Mouse (Mus musculus): ENCODE results near the gene Rad9b. TPM values are rescaled to one million over a fixed set of nuclear protein-coding genes. Genes with fewer than 3 reads are reported as not detected.

The Rad9b gene
- polyA plus RNA-seq, 1 experiment from 2014 or later, result 2.6 TPM

GRCm38 (mm10) chr5:122371591-122372191 lies 17.7 kb upstream of the Rad9b start, which contains the start of gene Gpn3:
TSS of gene Gpn3 (plus strand) at chr5:122371876.
- peaks cover 41% of the 10 kb centered on the region for H3K36me3 ChIP-seq (replicated peaks)
- peaks cover 27% of the 10 kb centered on the region for H3K4me1 ChIP-seq (replicated peaks)
- peak within 1 kb of the TSS; percentile 82 for H3K9ac ChIP-seq
- H3K4me3 ChIP-seq (replicated peaks), result peak within 1 kb of the TSS; percentile 90
- H3K9me3 ChIP-seq (replicated peaks), result no peaks in the 10 kb centered on the region
- H3K27ac ChIP-seq (replicated peaks), result peak within 1 kb of the TSS; percentile 97
- under 1% methylated on average over 40 of the region's 46 CpGs for WGBS (ENCODE audit: insufficient replicate concordance)
- no peaks in the 10 kb centered on the region for H3K27me3 ChIP-seq
- peak; percentile 55 for ATAC-seq (ENCODE audit: insufficient read depth)
- H3K4me2 ChIP-seq, result peak within 1 kb of the TSS; percentile 86

- Histone ChIP-seq H3K9me3 (replicated peaks) (no peaks in the 10 kb centered on the region), H3K27ac (replicated peaks) (peak overlapping the region; percentile 82), H3K36me3 (replicated peaks) (no peaks in the 10 kb centered on the region; the same call in 1 of the 2 replicates), H3K4me3 (replicated peaks) (peak overlapping the region; percentile 95), H3K4me2 (peak overlapping the region; percentile 94), H3K9ac (peak overlapping the region; percentile 90), H3K4me1 (replicated peaks) (peaks cover 20% of the 10 kb centered on the region), H3K27me3 (no peaks in the 10 kb centered on the region)
- peak; percentile 45 for ATAC-seq (ENCODE audit: insufficient read depth)
- under 1% methylated on average over 54 of the region's 57 CpGs for WGBS (ENCODE audit: insufficient replicate concordance)
Observed at GRCm38 (mm10) chr5:122354492-122355067, 547 bp upstream of the Rad9b start.

- WGBS (ENCODE audit: insufficient replicate concordance), result 72% methylated on average over 4 of the region's 4 CpGs
- ATAC-seq (ENCODE audit: insufficient read depth), result no peak
Observed at GRCm38 (mm10) chr5:122345777-122346176, 8.3 kb downstream of the Rad9b start.

GRCm38 (mm10) chr5:122344260-122344659 lies 9.8 kb downstream of the Rad9b start:
- H3K4me3 ChIP-seq (replicated peaks), result no peak overlapping the region
- 5% methylated on average over 5 of the region's 5 CpGs for WGBS (ENCODE audit: insufficient replicate concordance)
- no peak overlapping the region for H3K4me2 ChIP-seq
- H3K36me3 ChIP-seq (replicated peaks), result no peaks in the 10 kb centered on the region
- H3K4me1 ChIP-seq (replicated peaks), result no peaks in the 10 kb centered on the region
- H3K9me3 ChIP-seq (replicated peaks), result no peaks in the 10 kb centered on the region
- H3K9ac ChIP-seq, result no peak overlapping the region
- no peak overlapping the region for H3K27ac ChIP-seq (replicated peaks)
- H3K27me3 ChIP-seq, result no peaks in the 10 kb centered on the region
- no peak; the same call in 1 of the 2 replicates for ATAC-seq (ENCODE audit: insufficient read depth)

More at GRCm38 (mm10) chr5:122345777-122346176, 8.3 kb downstream of the Rad9b start:
- no peak overlapping the region for H3K4me2 ChIP-seq
- no peak overlapping the region for H3K4me3 ChIP-seq (replicated peaks)
- no peaks in the 10 kb centered on the region for H3K9me3 ChIP-seq (replicated peaks)
- no peak overlapping the region for H3K27ac ChIP-seq (replicated peaks)
- no peaks in the 10 kb centered on the region for H3K27me3 ChIP-seq
- H3K36me3 ChIP-seq (replicated peaks), result no peaks in the 10 kb centered on the region
- no peak overlapping the region for H3K9ac ChIP-seq
- no peaks in the 10 kb centered on the region for H3K4me1 ChIP-seq (replicated peaks)

GRCm38 (mm10) chr5:122343768-122344167 lies 10.3 kb downstream of the Rad9b start:
- no peak overlapping the region for H3K4me3 ChIP-seq (replicated peaks)
- 36% methylated on average over 7 of the region's 7 CpGs for WGBS (ENCODE audit: insufficient replicate concordance)
- ATAC-seq (ENCODE audit: insufficient read depth), result no peak
- H3K4me2 ChIP-seq, result no peak overlapping the region
- no peaks in the 10 kb centered on the region for H3K4me1 ChIP-seq (replicated peaks)
- H3K9me3 ChIP-seq (replicated peaks), result no peaks in the 10 kb centered on the region
- H3K9ac ChIP-seq, result no peak overlapping the region; the same call in 1 of the 2 replicates
- H3K36me3 ChIP-seq (replicated peaks), result no peaks in the 10 kb centered on the region
- no peak overlapping the region for H3K27ac ChIP-seq (replicated peaks)
- no peaks in the 10 kb centered on the region for H3K27me3 ChIP-seq

- Histone ChIP-seq H3K27me3 (no peaks in the 10 kb centered on the region), H3K9me3 (replicated peaks) (no peaks in the 10 kb centered on the region), H3K4me3 (replicated peaks) (no peak overlapping the region), H3K9ac (no peak overlapping the region), H3K4me2 (no peak overlapping the region), H3K27ac (replicated peaks) (no peak overlapping the region), H3K36me3 (replicated peaks) (no peaks in the 10 kb centered on the region), H3K4me1 (replicated peaks) (no peaks in the 10 kb centered on the region)
- no peak for ATAC-seq (ENCODE audit: insufficient read depth)
- 19% methylated on average over 1 of the region's 1 CpGs for WGBS (ENCODE audit: insufficient replicate concordance)
Observed at GRCm38 (mm10) chr5:122342874-122343273, 11.2 kb downstream of the Rad9b start.

GRCm38 (mm10) chr5:122336554-122337294 lies 17.3 kb downstream of the Rad9b start:
- Histone ChIP-seq H3K36me3 (replicated peaks) (no peaks in the 10 kb centered on the region), H3K9me3 (replicated peaks) (no peaks in the 10 kb centered on the region), H3K27me3 (no peaks in the 10 kb centered on the region), H3K4me1 (replicated peaks) (no peaks in the 10 kb centered on the region), H3K9ac (no peak overlapping the region), H3K4me3 (replicated peaks) (no peak overlapping the region), H3K4me2 (no peak overlapping the region), H3K27ac (replicated peaks) (no peak overlapping the region)
- WGBS (ENCODE audit: insufficient replicate concordance), result 69% methylated on average over 7 of the region's 7 CpGs
- no peak for ATAC-seq (ENCODE audit: insufficient read depth)

GRCm38 (mm10) chr5:122334682-122335081 lies 19.4 kb downstream of the Rad9b start:
- ATAC-seq (ENCODE audit: insufficient read depth), result no peak
- Histone ChIP-seq H3K36me3 (replicated peaks) (no peaks in the 10 kb centered on the region), H3K9ac (no peak overlapping the region), H3K27ac (replicated peaks) (no peak overlapping the region), H3K4me3 (replicated peaks) (no peak overlapping the region), H3K27me3 (no peaks in the 10 kb centered on the region), H3K9me3 (replicated peaks) (no peaks in the 10 kb centered on the region), H3K4me1 (replicated peaks) (no peaks in the 10 kb centered on the region), H3K4me2 (no peak overlapping the region)
- WGBS (ENCODE audit: insufficient replicate concordance), result 51% methylated on average over 3 of the region's 3 CpGs

GRCm38 (mm10) chr5:122330269-122330668 lies 23.8 kb downstream of the Rad9b start:
- Histone ChIP-seq H3K4me2 (no peak overlapping the region), H3K4me3 (replicated peaks) (no peak overlapping the region), H3K27me3 (no peaks in the 10 kb centered on the region), H3K9ac (no peak overlapping the region), H3K4me1 (replicated peaks) (no peaks in the 10 kb centered on the region), H3K27ac (replicated peaks) (no peak overlapping the region), H3K9me3 (replicated peaks) (no peaks in the 10 kb centered on the region), H3K36me3 (replicated peaks) (peaks cover 5% of the 10 kb centered on the region; the same call in 1 of the 2 replicates)
- 62% methylated on average over 4 of the region's 4 CpGs for WGBS (ENCODE audit: insufficient replicate concordance)
- ATAC-seq (ENCODE audit: insufficient read depth), result no peak

- H3K4me2 ChIP-seq, result no peak overlapping the region
- H3K27ac ChIP-seq (replicated peaks), result no peak overlapping the region
- no peak for ATAC-seq (ENCODE audit: insufficient read depth)
- no peak overlapping the region for H3K4me3 ChIP-seq (replicated peaks)
- WGBS (ENCODE audit: insufficient replicate concordance), result 78% methylated on average over 3 of the region's 3 CpGs
- H3K36me3 ChIP-seq (replicated peaks), result peaks cover 24% of the 10 kb centered on the region
- H3K9me3 ChIP-seq (replicated peaks), result no peaks in the 10 kb centered on the region
- no peak overlapping the region for H3K9ac ChIP-seq
- H3K4me1 ChIP-seq (replicated peaks), result no peaks in the 10 kb centered on the region
- no peaks in the 10 kb centered on the region for H3K27me3 ChIP-seq
Observed at GRCm38 (mm10) chr5:122327283-122327682, 26.8 kb downstream of the Rad9b start.

GRCm38 (mm10) chr5:122325477-122325876 lies 28.6 kb downstream of the Rad9b start:
- no peak overlapping the region for H3K9ac ChIP-seq
- no peak for ATAC-seq (ENCODE audit: insufficient read depth)

More at GRCm38 (mm10) chr5:122325477-122325876, 28.6 kb downstream of the Rad9b start:
- Histone ChIP-seq H3K4me1 (replicated peaks) (no peaks in the 10 kb centered on the region), H3K36me3 (replicated peaks) (peaks cover 42% of the 10 kb centered on the region), H3K4me2 (no peak overlapping the region), H3K9me3 (replicated peaks) (no peaks in the 10 kb centered on the region), H3K4me3 (replicated peaks) (no peak overlapping the region), H3K27ac (replicated peaks) (no peak overlapping the region), H3K27me3 (no peaks in the 10 kb centered on the region)
- 80% methylated on average over 8 of the region's 8 CpGs for WGBS (ENCODE audit: insufficient replicate concordance)

Measured in liver, embryonic 15.5 days (tissue).